Mouse (Mus musculus) gastrocnemius, adult 2 months (tissue): ENCODE measurements around the gene Gm14569. TPM values are rescaled to one million over a fixed set of nuclear protein-coding genes. Genes with fewer than 3 reads are reported as not detected.
A peak's percentile ranks its signal among the peaks of the same experiment; 100 is the strongest.

Experiments used
- DNase-seq: peaks from one replicate; pipeline ENCODE4 v3.0.0; 2022
- H3K27ac ChIP-seq: fragments of 200-600 bp; 2 replicates; pipeline ENCODE4 v1.8.1; 2022; ENCODE audit warnings: mild to moderate bottlenecking
- H3K4me3 ChIP-seq: fragments of 200-600 bp; 2 replicates; pipeline ENCODE4 v1.8.1; 2022; ENCODE audit warnings: mild to moderate bottlenecking, moderate library complexity
- CTCF ChIP-seq: fragments of 200-600 bp; IDR thresholded peaks from 2 replicates; pipeline ENCODE4 v1.8.1; 2022; ENCODE audit warnings: antibody characterized with exemption, mild to moderate bottlenecking, moderate library complexity
- intact Hi-C: fragments of 180-260 bp; cut with DNase I; formaldehyde crosslinking; loops from one replicate; pipeline ENCODE4 v1.15.1; 2025
- microRNA-seq: library from miRNA; unstranded; fragments of <30 nt; microRNA quantifications from one replicate; pipeline ENCODE4 v1.2.0, GENCODE M21; 2021
- total RNA-seq, 2 experiments: library from RNA; stranded (reverse); gene quantifications; 2 replicates each; pipeline ENCODE4 v1.2.3; 2021

The Gm14569 gene
- total RNA-seq, 2 experiments from 2014 or later = not detected

GRCm38 (mm10) chrX:36434993-36435392, 56.6 kb downstream of the Gm14569 start:
- Histone ChIP-seq H3K27ac (no peak overlapping the region), H3K4me3 (no peak overlapping the region)
- peak; percentile 36; the same call in 1 of the 2 replicates for TF ChIP-seq CTCF
- intact Hi-C loops = no loop called here
- no peak for DNase-seq

- DNase-seq = peak; percentile 13
- TF ChIP-seq CTCF = no peak
- Histone ChIP-seq H3K27ac (no peak overlapping the region), H3K4me3 (no peak overlapping the region)
- intact Hi-C loops = no loop called here
Measured at GRCm38 (mm10) chrX:36419153-36419552, 72.5 kb downstream of the Gm14569 start.

GRCm38 (mm10) chrX:36402316-36402715, 89.3 kb downstream of the Gm14569 start:
- TF ChIP-seq CTCF = peak; percentile 31; the same call in 1 of the 2 replicates
- intact Hi-C loops = no loop called here
- H3K27ac ChIP-seq = no peak overlapping the region
- no peak for DNase-seq
- H3K4me3 ChIP-seq = no peak overlapping the region

GRCm38 (mm10) chrX:36400980-36401379, 90.7 kb downstream of the Gm14569 start, which contains the start of gene Gm6268:
Gene Gm6268, plus strand, starts transcription at chrX:36401280.
- TF ChIP-seq CTCF = no peak
- Histone ChIP-seq H3K27ac (no peak within 1 kb of the TSS), H3K4me3 (no peak within 1 kb of the TSS)
- intact Hi-C loops = no loop called here
- DNase-seq = no peak

- DNase-seq = no peak
- intact Hi-C loops = loop anchor here (2.0 kb wide), 1 partner anchor 166 kb away; no protein-coding TSS in a partner anchor
- Histone ChIP-seq H3K27ac (no peak overlapping the region), H3K4me3 (no peak overlapping the region)
- TF ChIP-seq CTCF = peak; percentile 52
Measured at GRCm38 (mm10) chrX:36393279-36393678, 98.4 kb downstream of the Gm14569 start.

GRCm38 (mm10) chrX:36392672-36393071, 99.0 kb downstream of the Gm14569 start:
- DNase-seq = no peak
- Histone ChIP-seq H3K27ac (no peak overlapping the region), H3K4me3 (no peak overlapping the region)
- intact Hi-C loops = loop anchor here (2.0 kb wide), 1 partner anchor 166 kb away; no protein-coding TSS in a partner anchor
- TF ChIP-seq CTCF = no peak

- intact Hi-C loops = no loop called here
- no peak for TF ChIP-seq CTCF
- DNase-seq = no peak
- Histone ChIP-seq H3K27ac (no peak overlapping the region), H3K4me3 (no peak overlapping the region)
Measured at GRCm38 (mm10) chrX:36390503-36390902, 101.1 kb downstream of the Gm14569 start.

GRCm38 (mm10) chrX:36389971-36390370, 101.7 kb downstream of the Gm14569 start:
- Histone ChIP-seq H3K4me3 (no peak overlapping the region), H3K27ac (no peak overlapping the region)
- intact Hi-C loops = no loop called here
- no peak for DNase-seq
- TF ChIP-seq CTCF = no peak

- Histone ChIP-seq H3K27ac (no peak overlapping the region), H3K4me3 (no peak overlapping the region)
- intact Hi-C loops = no loop called here
- no peak for TF ChIP-seq CTCF
- DNase-seq = no peak
Measured at GRCm38 (mm10) chrX:36385340-36385739, 106.3 kb downstream of the Gm14569 start.

Small RNAs within 50 kb of the gene (microRNA-seq; reads per million reads assigned to microRNA genes)
- gene Gm44485 = not detected

Other genes starting within 250 kb of the Gm14569 start
- 1 to 10 TPM; 1.4 to 1.6 TPM for gene Lonrf3, start 163.5 kb downstream of the Gm14569 start, total RNA-seq
- not detected for gene Gm6268, start 90.5 kb downstream of the Gm14569 start, total RNA-seq
- gene Pgrmc1, start 106.4 kb upstream of the Gm14569 start, total RNA-seq = 1 to 10 TPM; 7.7 to 9.3 TPM
- gene Akap17b, start 153.6 kb upstream of the Gm14569 start, total RNA-seq = 1 to 10 TPM; 2.1 to 2.4 TPM